Mouse (Mus musculus) brain, embryonic 14.5 days (tissue): ENCODE measurements around the gene Col13a1.

Experiments used
- CTCF ChIP-seq: fragments of 200-500 bp; IDR thresholded peaks from 2 replicates; pipeline ENCODE4 v1.5.1; 2012; ENCODE audit warnings: inconsistent platforms, mild to moderate bottlenecking, moderate library complexity, borderline replicate concordance; ENCODE audit not compliant: insufficient read depth, insufficient read length; ENCODE audit errors: extremely low read depth
- POLR2A ChIP-seq: fragments of 200-500 bp; IDR thresholded peaks from 2 replicates; pipeline ENCODE4 v1.6.1; 2012; ENCODE audit warnings: mild to moderate bottlenecking, inconsistent platforms, borderline replicate concordance; ENCODE audit not compliant: poor library complexity, insufficient read depth, insufficient read length, severe bottlenecking; ENCODE audit errors: extremely low read depth

GRCm38 (mm10) chr10:62000216-62000615, 21.3 kb upstream of the Col13a1 start:
- TF ChIP-seq CTCF (no peak), POLR2A (no peak)
